Mouse (Mus musculus): ENCODE results near the gene Serpinb1b. TPM values are rescaled to one million over a fixed set of nuclear protein-coding genes. Genes with fewer than 3 reads are reported as not detected.

The Serpinb1b gene
- polyA plus RNA-seq, 1 experiment from 2014 or later = 32.8 TPM

DNA sequence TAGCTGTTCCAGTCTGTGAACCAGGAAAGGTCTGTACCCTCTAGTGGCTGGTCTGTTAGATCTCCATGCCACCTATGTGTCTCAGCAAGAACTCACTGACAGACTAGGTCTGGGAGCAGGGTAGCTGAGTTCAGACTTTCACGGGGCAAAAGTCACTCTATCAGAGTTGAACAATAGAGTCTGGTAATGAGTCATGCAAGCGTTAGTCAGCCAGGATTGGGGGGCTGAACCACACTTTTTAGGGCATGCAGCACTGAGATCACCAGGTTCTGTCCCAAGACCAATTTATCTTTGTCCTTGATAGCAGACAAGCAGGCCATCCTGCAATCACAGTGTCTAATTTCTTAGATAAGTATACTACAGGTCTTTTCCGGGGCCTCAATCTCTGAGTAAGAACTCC lies 63.1 kb downstream of the Serpinb1b start:
- Histone ChIP-seq H3K27ac (no peak overlapping the region), H3K9me3 (ENCODE audit: control insufficient read depth, low read length) (no peaks in the 10 kb centered on the region), H3K9ac (no peak overlapping the region), H3K27me3 (ENCODE audit: control insufficient read depth, insufficient read depth, low read length) (no peaks in the 10 kb centered on the region), H3K4me3 (replicated peaks; ENCODE audit: low read length) (no peak overlapping the region), H3K36me3 (replicated peaks; ENCODE audit: control insufficient read depth, insufficient read depth) (no peaks in the 10 kb centered on the region), H3K4me1 (replicated peaks; ENCODE audit: control insufficient read depth, insufficient read depth, low read length) (no peaks in the 10 kb centered on the region), H3K4me2 (replicated peaks) (no peak overlapping the region)
- ATAC-seq (ENCODE audit: low FRiP score) (no peak), DNase-seq (ENCODE audit: low spot score) (no peak)
- whole genome bisulfite sequencing = 78% methylated on average over 3 of the region's 3 CpGs

Other genes starting within 250 kb of the Serpinb1b start
- gene Serpinb1a, start 227.4 kb upstream of the Serpinb1b start, polyA plus RNA-seq (2014; fragmentation: Nextera tagmentation; extraction: Ambion mirVana) = 2.5 and 2.6 TPM in 2 replicates
- gene Serpinb1c, start 180.4 kb upstream of the Serpinb1b start, polyA plus RNA-seq (2014; fragmentation: Nextera tagmentation; extraction: Ambion mirVana) = not detected in 2 replicates
- 1.7 and 2.8 TPM in 2 replicates for gene Serpinb6b, start 113.4 kb upstream of the Serpinb1b start, polyA plus RNA-seq (2014; fragmentation: Nextera tagmentation; extraction: Ambion mirVana)
- 2.0 and 2.7 TPM in 2 replicates for gene Serpinb9, start 75.3 kb upstream of the Serpinb1b start, polyA plus RNA-seq (2014; fragmentation: Nextera tagmentation; extraction: Ambion mirVana)
- 0.37 and 0.40 TPM in 2 replicates for gene Serpinb9b, start 51.2 kb upstream of the Serpinb1b start, polyA plus RNA-seq (2014; fragmentation: Nextera tagmentation; extraction: Ambion mirVana)
- gene Serpinb9c, start 81.2 kb downstream of the Serpinb1b start, polyA plus RNA-seq (2014; fragmentation: Nextera tagmentation; extraction: Ambion mirVana) = not detected in 2 replicates
- not detected in 2 replicates for gene Serpinb9d, start 114.4 kb downstream of the Serpinb1b start, polyA plus RNA-seq (2014; fragmentation: Nextera tagmentation; extraction: Ambion mirVana)
- not detected in 2 replicates for gene Serpinb9e, start 171.0 kb downstream of the Serpinb1b start, polyA plus RNA-seq (2014; fragmentation: Nextera tagmentation; extraction: Ambion mirVana)
- gene Serpinb9f, start 245.5 kb downstream of the Serpinb1b start, polyA plus RNA-seq (2014; fragmentation: Nextera tagmentation; extraction: Ambion mirVana) = not detected in 2 replicates

Data from hindbrain, embryonic 14.5 days (tissue).